Mouse (Mus musculus): ENCODE results near the gene Ptov1.

The Ptov1 gene

DNA sequence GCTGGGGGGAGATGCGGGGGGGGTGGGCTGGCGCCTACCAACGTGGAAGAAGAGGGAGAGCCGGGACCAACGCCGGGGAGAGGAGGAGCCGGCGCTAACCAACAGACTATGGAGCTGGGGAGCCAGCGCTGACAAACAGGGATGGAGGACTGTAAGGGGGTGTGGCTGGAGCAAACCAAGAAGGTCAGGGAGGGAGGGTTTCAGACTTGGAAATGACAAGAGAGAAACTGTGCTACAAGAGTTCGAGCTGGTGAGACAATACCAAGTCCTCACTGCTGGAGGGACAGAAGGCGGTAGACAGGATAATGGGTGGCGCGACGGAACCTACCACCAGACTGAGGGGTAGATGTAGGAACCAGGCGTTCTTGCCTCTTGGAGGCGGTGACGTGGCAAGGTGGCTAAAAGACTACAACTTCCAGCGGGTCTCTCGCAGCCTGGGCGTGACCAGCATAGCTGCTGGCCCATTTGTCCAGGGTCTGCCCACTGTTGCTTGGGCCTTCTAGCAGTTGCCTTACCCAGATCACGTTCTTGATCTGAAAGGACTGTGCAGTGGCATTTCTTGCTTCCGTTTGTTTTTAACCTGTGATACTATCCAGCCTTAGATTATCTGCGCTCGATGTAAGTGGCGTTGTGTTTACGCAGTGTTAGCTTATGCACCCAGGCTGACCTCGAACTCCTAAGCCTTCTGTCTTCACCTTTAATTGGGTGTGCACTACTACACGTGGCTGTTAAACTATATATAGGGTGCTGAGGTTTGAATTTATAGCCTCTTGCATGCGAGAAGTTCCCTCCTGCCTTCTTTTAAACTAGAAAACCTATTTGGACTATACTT lies at the start of gene Ptov1:
TSS of gene Ptov1 (minus strand) at position 92 of the 832 bp plus-strand sequence.
- in situ Hi-C loops (cut with MboI, MseI) = no loop called here

- in situ Hi-C loops (cut with MboI, MseI) = no loop called here
Measured at GRCm38 (mm10) chr7:44919127-44919526, 49.5 kb upstream of the Ptov1 start.

- in situ Hi-C loops (cut with MboI, MseI) = no loop called here
Measured at GRCm38 (mm10) chr7:44918219-44918618, 48.6 kb upstream of the Ptov1 start.

DNA sequence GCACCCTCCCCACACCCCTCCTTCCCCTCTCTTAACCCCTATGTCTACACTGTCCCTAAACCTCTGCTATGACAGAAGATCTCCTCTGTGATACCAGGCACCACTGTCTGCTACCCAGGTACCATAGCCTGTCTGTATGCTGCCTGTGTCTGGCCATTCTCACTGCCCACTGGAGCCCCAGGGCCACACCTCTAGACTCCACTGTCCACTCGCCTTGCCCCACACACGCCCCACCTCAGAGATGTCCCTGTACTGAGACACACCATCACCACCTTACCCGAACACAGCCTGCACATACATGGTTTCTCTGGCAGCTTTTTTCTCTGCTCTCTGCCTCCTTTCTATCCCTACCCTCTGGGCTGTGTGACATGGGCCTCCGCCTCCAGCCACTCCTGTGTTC lies 47.3 kb upstream of the Ptov1 start:
- in situ Hi-C loops (cut with MboI, MseI) = no loop called here

- in situ Hi-C loops (cut with MboI, MseI) = no loop called here
Measured at GRCm38 (mm10) chr7:44916191-44916590, 46.6 kb upstream of the Ptov1 start.

DNA sequence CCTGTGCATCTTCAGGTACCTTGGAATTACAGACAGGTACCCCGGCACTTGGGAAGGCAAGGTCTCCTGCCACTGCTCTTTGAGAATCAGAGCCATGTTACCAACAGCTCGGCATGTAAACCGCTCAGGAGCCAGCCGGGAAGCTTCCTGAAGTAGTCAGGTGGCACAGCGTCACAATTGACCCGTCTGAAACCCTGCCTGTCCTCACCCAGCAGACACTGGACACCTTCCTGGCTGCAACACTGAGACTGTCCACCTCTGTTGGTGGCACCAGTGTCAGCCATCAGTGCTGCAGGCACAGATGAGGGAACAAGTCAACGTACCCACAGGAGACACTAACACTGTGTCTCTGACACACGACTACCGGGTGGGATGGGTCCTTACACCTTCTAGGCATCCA lies 45.7 kb upstream of the Ptov1 start:
- in situ Hi-C loops (cut with MboI, MseI) = no loop called here

DNA sequence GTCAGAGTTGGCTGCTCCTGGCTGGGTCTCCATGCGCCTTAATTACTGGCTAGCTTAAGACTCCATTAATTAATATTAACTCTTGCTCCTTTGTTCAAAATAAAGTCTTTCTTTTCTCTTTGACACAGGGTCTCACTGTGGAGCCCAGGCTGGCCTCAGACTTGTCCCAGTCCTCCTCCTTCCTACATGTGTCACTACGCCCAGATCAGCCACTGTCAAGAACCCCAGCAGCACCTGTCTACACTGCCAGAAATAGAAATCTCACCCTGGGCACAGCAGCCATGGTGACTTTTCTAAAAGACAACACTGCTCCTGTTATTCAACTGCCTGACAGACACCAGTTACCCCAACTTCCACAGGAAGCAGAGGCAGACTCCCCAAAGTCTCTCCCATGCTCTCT lies 44.8 kb upstream of the Ptov1 start:
- in situ Hi-C loops (cut with MboI, MseI) = no loop called here

DNA sequence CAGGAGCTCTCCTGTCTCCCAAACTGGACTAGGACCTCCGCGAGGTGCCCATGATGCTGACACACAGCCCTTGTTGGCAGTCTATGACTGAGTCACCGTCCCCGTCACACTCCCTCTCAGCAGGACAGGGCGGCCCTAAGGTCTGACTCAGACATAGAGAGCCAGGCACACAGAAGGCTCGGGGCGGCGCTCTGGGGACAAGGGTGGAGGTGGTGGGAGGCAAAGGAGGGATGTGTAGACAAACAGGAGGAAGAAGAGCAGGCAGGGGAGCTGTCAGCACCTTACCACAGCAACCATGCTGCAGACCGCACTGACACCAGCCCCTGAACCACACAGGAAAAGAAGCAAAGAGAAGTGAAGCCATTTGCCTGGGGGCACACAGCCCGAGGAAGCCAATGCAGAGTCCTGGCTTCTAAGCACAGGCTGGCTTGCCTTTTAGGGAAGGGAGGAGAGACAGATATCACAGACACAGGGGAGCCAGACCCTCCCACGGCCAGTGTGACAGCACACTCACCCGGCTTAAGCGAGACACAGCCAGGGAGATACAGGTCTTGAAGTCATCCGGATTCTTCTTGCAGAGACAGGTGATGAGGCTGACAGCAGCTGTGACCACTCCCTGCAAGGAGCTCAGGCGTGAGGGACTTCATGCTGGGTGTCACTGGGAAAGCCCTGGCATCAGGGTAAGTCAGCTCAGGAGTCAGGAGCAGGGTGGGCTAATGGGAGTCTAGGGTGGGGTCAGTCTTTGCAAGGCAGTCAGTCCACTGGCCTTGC lies 39.3 kb upstream of the Ptov1 start:
- in situ Hi-C loops (cut with MboI, MseI) = no loop called here

GRCm38 (mm10) chr7:44905430-44905829 lies 35.8 kb upstream of the Ptov1 start:
- in situ Hi-C loops (cut with MboI, MseI) = no loop called here

DNA sequence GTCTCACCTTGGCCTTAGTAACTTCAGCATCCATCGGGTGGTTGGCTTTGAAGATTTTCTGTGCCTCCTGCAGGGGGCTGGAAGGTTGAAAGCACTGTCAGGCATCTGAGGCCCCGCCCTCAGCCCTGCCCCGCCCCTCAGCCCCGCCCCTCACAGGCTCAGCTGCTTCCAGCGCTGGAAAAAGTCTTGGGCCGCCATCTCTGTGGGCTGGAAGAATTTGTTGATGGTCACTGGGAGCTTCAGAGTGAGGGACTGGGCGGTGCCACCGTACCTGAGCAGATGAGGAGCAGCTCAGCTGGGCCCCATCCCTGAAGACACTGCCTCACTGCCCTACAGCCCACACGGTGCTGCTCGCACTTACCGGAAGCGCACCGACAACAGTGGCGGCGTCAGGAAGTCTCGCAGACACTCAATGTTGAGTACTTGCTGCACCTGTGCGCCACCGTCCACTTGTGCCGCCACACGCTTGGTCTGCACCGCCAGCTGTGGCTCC lies 31.7 kb upstream of the Ptov1 start:
- in situ Hi-C loops (cut with MboI, MseI) = no loop called here

- in situ Hi-C loops (cut with MboI, MseI) = no loop called here
Measured at GRCm38 (mm10) chr7:44900632-44901031, 31.0 kb upstream of the Ptov1 start.

GRCm38 (mm10) chr7:44898607-44899006 lies 29.0 kb upstream of the Ptov1 start:
- in situ Hi-C loops (cut with MboI, MseI) = no loop called here

- in situ Hi-C loops (cut with MboI, MseI) = no loop called here
Measured at GRCm38 (mm10) chr7:44896499-44896898, 26.9 kb upstream of the Ptov1 start.

- in situ Hi-C loops (cut with MboI, MseI) = no loop called here
Measured at GRCm38 (mm10) chr7:44895593-44896434, 26.2 kb upstream of the Ptov1 start, which contains the start of gene Fuz. Gene Fuz, plus strand, starts transcription at chr7:44896079.

GRCm38 (mm10) chr7:44895206-44895592 lies 25.6 kb upstream of the Ptov1 start:
- in situ Hi-C loops (cut with MboI, MseI) = no loop called here

DNA sequence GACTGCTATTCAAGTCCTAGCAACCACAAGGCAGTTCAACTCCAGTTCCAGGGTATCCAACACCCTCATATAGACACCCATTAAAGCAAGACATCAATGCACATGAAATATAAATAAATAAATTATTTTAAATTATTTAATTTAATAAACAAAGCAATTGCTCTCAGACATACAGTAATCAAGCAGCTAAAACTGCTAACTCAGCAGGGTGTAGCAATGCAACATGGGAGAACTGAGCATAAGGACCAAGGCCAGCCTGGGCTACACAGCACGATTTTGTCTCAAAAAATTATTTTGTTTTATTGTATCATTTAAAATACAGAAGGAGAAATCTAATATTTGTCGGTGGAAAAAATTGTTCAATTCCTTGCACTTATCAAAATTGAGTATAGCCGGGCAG lies 24.6 kb upstream of the Ptov1 start:
- in situ Hi-C loops (cut with MboI, MseI) = no loop called here

- in situ Hi-C loops (cut with MboI, MseI) = no loop called here
Measured at GRCm38 (mm10) chr7:44893197-44893596, 23.6 kb upstream of the Ptov1 start.

DNA sequence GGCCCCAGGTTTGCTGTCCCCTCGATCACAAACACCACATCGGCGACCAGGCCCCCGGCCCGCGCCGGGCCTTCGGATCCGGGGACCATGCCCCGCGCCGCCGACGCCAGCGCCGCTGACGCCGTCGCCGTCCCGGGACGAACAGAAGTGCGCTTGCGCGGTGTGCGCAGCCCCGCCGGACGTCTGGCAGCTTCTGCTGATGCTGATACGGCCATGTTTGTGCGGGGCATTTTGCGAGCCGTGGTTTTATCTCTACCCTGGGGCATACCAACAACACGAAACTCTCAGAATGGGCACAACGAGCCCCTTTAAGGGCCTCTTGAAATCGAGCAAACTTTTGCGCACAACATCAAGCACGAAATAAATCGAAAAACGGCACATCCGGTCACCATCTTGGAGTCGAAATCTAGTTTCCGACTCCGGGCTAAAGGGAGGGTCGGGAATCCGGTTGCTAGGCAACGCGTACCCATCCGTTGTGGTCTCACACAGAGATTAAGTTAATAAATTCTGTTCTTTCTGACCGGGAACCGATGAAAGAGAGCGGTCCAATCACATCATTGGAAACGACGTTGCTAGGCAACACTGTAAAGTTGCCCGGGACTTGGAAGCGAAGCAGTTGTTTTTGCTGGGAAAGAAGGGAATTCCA lies 22.8 kb upstream of the Ptov1 start, which contains the start of gene Med25:
TSS of gene Med25 (minus strand) at position 437 of the 646 bp plus-strand sequence.
- in situ Hi-C loops (cut with MboI, MseI) = no loop called here

DNA sequence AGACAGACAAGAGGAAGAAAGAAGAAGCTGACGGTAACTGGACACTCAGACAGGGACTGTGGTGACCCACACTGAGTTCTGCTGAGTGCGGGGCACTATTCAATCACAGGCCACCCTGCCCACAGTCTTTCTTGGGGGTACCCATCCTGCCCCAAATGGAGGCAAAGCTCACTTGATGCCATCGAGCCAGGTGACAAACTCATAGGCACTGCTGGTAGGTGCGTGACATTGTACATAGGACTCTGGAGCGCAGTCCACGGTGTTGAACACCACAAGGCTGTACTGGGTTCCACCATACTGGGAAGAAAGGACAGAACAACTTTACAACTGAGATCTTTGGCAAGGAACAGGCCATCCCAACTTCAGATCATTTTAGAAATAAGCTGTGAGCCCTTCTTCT lies 22.0 kb upstream of the Ptov1 start:
- in situ Hi-C loops (cut with MboI, MseI) = no loop called here

DNA sequence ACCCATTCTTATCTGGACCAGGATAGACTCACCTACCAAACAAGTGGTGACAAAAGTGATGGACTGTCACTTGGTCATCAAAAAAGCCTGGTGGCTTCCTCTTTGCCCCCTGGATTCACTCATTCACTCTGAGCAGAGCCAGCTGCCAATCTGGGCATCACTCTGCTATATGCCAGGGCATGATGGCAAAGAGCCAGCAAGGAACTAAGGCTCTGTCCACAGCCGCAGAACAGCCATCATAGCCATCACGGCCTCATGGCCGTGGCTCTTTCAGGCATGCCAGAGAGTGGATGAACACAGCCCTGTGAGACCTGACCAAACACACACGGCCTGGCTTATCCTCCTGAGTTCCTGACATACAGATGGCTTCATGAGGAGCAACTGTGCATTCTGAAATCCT lies 21.1 kb upstream of the Ptov1 start:
- in situ Hi-C loops (cut with MboI, MseI) = no loop called here

DNA sequence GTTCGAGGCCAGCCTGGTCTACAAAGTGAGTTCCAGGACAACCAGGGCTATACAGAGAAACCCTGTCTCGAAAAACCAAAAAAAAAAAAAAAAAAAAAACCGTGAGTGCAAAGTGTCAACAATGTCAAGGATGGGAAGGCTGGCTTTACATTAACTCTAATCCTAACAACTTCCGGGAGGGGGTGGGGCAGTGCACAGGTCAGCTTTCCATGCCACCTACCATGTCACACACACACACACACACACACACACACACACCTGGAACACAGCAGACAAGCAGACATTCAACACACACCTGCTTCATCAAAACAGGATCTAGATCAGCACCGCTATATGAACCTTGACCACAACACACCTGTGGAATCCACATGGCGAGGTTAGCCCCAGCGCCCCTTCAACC lies 20.6 kb upstream of the Ptov1 start:
- in situ Hi-C loops (cut with MboI, MseI) = no loop called here
